Mouse (Mus musculus) activated CD4-positive, CD25-positive, alpha-beta regulatory T cell, adult 9 weeks (primary cell): ENCODE data around the gene Serpinb6e. TPM values are rescaled to one million over a fixed set of nuclear protein-coding genes. Genes with fewer than 3 reads are reported as not detected.

ENCODE experiments used
- polyA plus RNA-seq: library from polyadenylated mRNA; unstranded; fragments of 100-300 nt; shearing (Covaris generic); gene quantifications from one replicate; pipeline ENCODE4 v1.2.1, GENCODE M21; 2017

Gene Serpinb6e
- polyA plus RNA-seq = not detected

GRCm38 (mm10) chr13:33843308-33843707 lies at the start of gene Serpinb6e:
Gene Serpinb6e (minus strand): TSS chr13:33843408.

Other genes starting within 250 kb of the Serpinb6e start
- gene Serpinb6d, start 182.0 kb downstream of the Serpinb6e start, polyA plus RNA-seq = not detected
- gene Serpinb6c, start 62.3 kb upstream of the Serpinb6e start, polyA plus RNA-seq = not detected
- 14.1 TPM for gene Nqo2, start 121.3 kb upstream of the Serpinb6e start, polyA plus RNA-seq
- gene Ripk1, start 159.0 kb upstream of the Serpinb6e start, polyA plus RNA-seq = 21.1 TPM
- 36.3 TPM for gene Serpinb6a, start 159.4 kb upstream of the Serpinb6e start, polyA plus RNA-seq
- gene Bphl, start 194.2 kb upstream of the Serpinb6e start, polyA plus RNA-seq = 34.3 TPM
- 35.2 TPM for gene Tubb2a, start 234.6 kb upstream of the Serpinb6e start, polyA plus RNA-seq